Mouse (Mus musculus) thymus, postnatal 14 days (tissue): Measurements from ENCODE around the gene Whrn.

Source experiments
- DNase-seq: peaks from one replicate; pipeline ENCODE4 v3.0.0; 2021

The Whrn gene

GRCm38 (mm10) chr4:63444362-63445066 lies 51.3 kb downstream of the Whrn start:
- DNase-seq, result no peak

GRCm38 (mm10) chr4:63443101-63443500 lies 52.7 kb downstream of the Whrn start:
- DNase-seq, result no peak

GRCm38 (mm10) chr4:63441616-63442015 lies 54.2 kb downstream of the Whrn start:
- no peak for DNase-seq

- DNase-seq, result no peak
These were observed 55.5 kb downstream of the Whrn start for GRCm38 (mm10) chr4:63440262-63440661.

GRCm38 (mm10) chr4:63437968-63438367 lies 57.8 kb downstream of the Whrn start:
- DNase-seq, result no peak

- DNase-seq, result no peak
These were observed 58.5 kb downstream of the Whrn start for GRCm38 (mm10) chr4:63437119-63437815.

- DNase-seq, result no peak
These were observed 60.4 kb downstream of the Whrn start for GRCm38 (mm10) chr4:63435402-63435801.

- no peak for DNase-seq
These were observed 64.7 kb downstream of the Whrn start for GRCm38 (mm10) chr4:63431098-63431497.

- DNase-seq, result no peak
These were observed 65.4 kb downstream of the Whrn start for GRCm38 (mm10) chr4:63430357-63430756.

- DNase-seq, result no peak
These were observed 69.5 kb downstream of the Whrn start for GRCm38 (mm10) chr4:63426308-63426707.

GRCm38 (mm10) chr4:63423811-63424210 lies 72.0 kb downstream of the Whrn start:
- no peak for DNase-seq

GRCm38 (mm10) chr4:63423231-63423630 lies 72.6 kb downstream of the Whrn start:
- DNase-seq, result no peak

GRCm38 (mm10) chr4:63420143-63420920 lies 75.5 kb downstream of the Whrn start:
- no peak for DNase-seq

- DNase-seq, result no peak
These were observed 77.5 kb downstream of the Whrn start for GRCm38 (mm10) chr4:63418270-63418669.

- peak; percentile 84 for DNase-seq
These were observed 78.4 kb downstream of the Whrn start for GRCm38 (mm10) chr4:63417318-63417957.

GRCm38 (mm10) chr4:63414951-63415350 lies 80.8 kb downstream of the Whrn start:
- peak; percentile 57 for DNase-seq

GRCm38 (mm10) chr4:63411222-63411621 lies 84.6 kb downstream of the Whrn start:
- no peak for DNase-seq

- peak; percentile 98 for DNase-seq
These were observed 85.2 kb downstream of the Whrn start for GRCm38 (mm10) chr4:63410583-63410934.

GRCm38 (mm10) chr4:63409908-63410582 lies 85.7 kb downstream of the Whrn start:
- DNase-seq, result peak; percentile 80

- DNase-seq, result peak; percentile 47
These were observed 86.4 kb downstream of the Whrn start for GRCm38 (mm10) chr4:63409317-63409907.

GRCm38 (mm10) chr4:63408649-63409048 lies 87.1 kb downstream of the Whrn start:
- peak; percentile 75 for DNase-seq

- no peak for DNase-seq
These were observed 87.5 kb downstream of the Whrn start for GRCm38 (mm10) chr4:63408247-63408646.
